ENCODE assay signal across 8 mouse cellular contexts in genomic region chr8:105714139-105714538, GRCm38 (mm10). TPM values are rescaled to one million over a fixed set of nuclear protein-coding genes. Genes with fewer than 3 reads are reported as not detected.
A peak's percentile ranks its signal among the peaks of the same experiment; 100 is the strongest.
DNase-seq lines count a peak whose midpoint lies in the region; ATAC-seq and TF ChIP-seq lines count a peak whose summit lies in the region.

No protein-coding gene starts in this region.

- H3K36me3 ChIP-seq in forebrain, embryonic 10.5 days (replicated peaks) = peaks cover 25% of the 10 kb centered on the region
- peaks cover 9% of the 10 kb centered on the region for H3K36me3 ChIP-seq in forebrain, embryonic 16.5 days (ENCODE audit: control insufficient read depth, insufficient read depth)
- H3K36me3 ChIP-seq in midbrain, embryonic 12.5 days = peaks cover 16% of the 10 kb centered on the region
- no peaks in the 10 kb centered on the region for H3K36me3 ChIP-seq in spleen, adult 2 months (ENCODE audit: control insufficient read depth, insufficient read depth, low read length)

- H3K27me3 ChIP-seq in forebrain, embryonic 10.5 days (ENCODE audit: poor library complexity, severe bottlenecking) = no peaks in the 10 kb centered on the region
- H3K27me3 ChIP-seq in forebrain, embryonic 16.5 days (replicated peaks; ENCODE audit: control insufficient read depth, insufficient read depth, low read length) = no peaks in the 10 kb centered on the region
- H3K27me3 ChIP-seq in cerebellum, adult 2 months (ENCODE audit: control insufficient read depth, insufficient read depth, low read length) = no peaks in the 10 kb centered on the region
- H3K27me3 ChIP-seq in midbrain, embryonic 12.5 days = no peaks in the 10 kb centered on the region
- no peaks in the 10 kb centered on the region for H3K27me3 ChIP-seq in spleen, adult 2 months (ENCODE audit: control insufficient read depth, insufficient read depth, low read length)

- no peaks in the 10 kb centered on the region for H3K4me1 ChIP-seq in forebrain, embryonic 10.5 days
- no peaks in the 10 kb centered on the region for H3K4me1 ChIP-seq in forebrain, embryonic 16.5 days (replicated peaks; ENCODE audit: control insufficient read depth, insufficient read depth, low read length)
- no peaks in the 10 kb centered on the region for H3K4me1 ChIP-seq in cerebellum, adult 2 months (ENCODE audit: control insufficient read depth, insufficient read depth, low read length)
- no peaks in the 10 kb centered on the region for H3K4me1 ChIP-seq in midbrain, embryonic 12.5 days
- no peaks in the 10 kb centered on the region for H3K4me1 ChIP-seq in spleen, adult 2 months (ENCODE audit: control insufficient read depth, insufficient read depth, insufficient read length)

- peak; percentile 90 for TF ChIP-seq CTCF in cerebellum, adult 2 months (IDR thresholded peaks at IDR 0.05; ENCODE audit: borderline replicate concordance, insufficient read depth, low read depth, low read length)
- TF ChIP-seq CTCF in left cerebral cortex, adult 2 months (IDR thresholded peaks at IDR 0.05) = peak; percentile 82
- peak; percentile 89; the same call in 1 of the 2 replicates for TF ChIP-seq CTCF in spleen, adult 2 months (IDR thresholded peaks at IDR 0.05; ENCODE audit: extremely low read depth, insufficient read depth, insufficient read length, insufficient replicate concordance)

- no peak overlapping the region for H3K27ac ChIP-seq in forebrain, embryonic 10.5 days
- H3K27ac ChIP-seq in forebrain, embryonic 16.5 days (ENCODE audit: low read length) = no peak overlapping the region
- H3K27ac ChIP-seq in cerebellum, adult 2 months (ENCODE audit: insufficient read depth, low read length) = no peak overlapping the region
- no peak overlapping the region for H3K27ac ChIP-seq in left cerebral cortex, adult 2 months
- H3K27ac ChIP-seq in midbrain, embryonic 12.5 days (replicated peaks) = no peak overlapping the region
- no peak overlapping the region for H3K27ac ChIP-seq in spleen, adult 2 months (ENCODE audit: insufficient read depth, low read length)

- 11% methylated on average over 3 of the region's 3 CpGs for WGBS in forebrain, embryonic 10.5 days
- 6% methylated on average over 3 of the region's 3 CpGs for WGBS in forebrain, embryonic 16.5 days
- 4% methylated on average over 3 of the region's 3 CpGs for WGBS in cerebellum, adult 2 months
- WGBS in midbrain, embryonic 12.5 days = 1% methylated on average over 3 of the region's 3 CpGs
- 4% methylated on average over 3 of the region's 3 CpGs for WGBS in spleen, adult 2 months

- H3K9me3 ChIP-seq in forebrain, embryonic 10.5 days = no peaks in the 10 kb centered on the region
- H3K9me3 ChIP-seq in forebrain, embryonic 16.5 days (ENCODE audit: control insufficient read depth, low read length) = no peaks in the 10 kb centered on the region
- no peaks in the 10 kb centered on the region for H3K9me3 ChIP-seq in midbrain, embryonic 12.5 days

- DNase-seq in forebrain, embryonic 10.5 days (ENCODE audit: extremely low spot score, low spot score) = peak; percentile 84
- peak; percentile 83 to 90 for DNase-seq in cerebellum, adult 2 months
- DNase-seq in hindlimb bud, embryonic 11.5 days (ENCODE audit: extremely low spot score, low read depth, low spot score) = peak; percentile 75
- DNase-seq in left cerebral cortex, adult 2 months (ENCODE audit: extremely low spot score in 1 of 2, low spot score in 2 of 2) = peak; percentile 73 to 81
- DNase-seq in spleen, adult 2 months (ENCODE audit: low read depth in 1 of 2, low spot score in 2 of 2) = peak; percentile 72 to 85

- no peak; the same call in 1 of the 2 replicates for ATAC-seq in forebrain, embryonic 16.5 days
- peak; percentile 76 for ATAC-seq in frontal cortex, adult (ENCODE audit: low TSS enrichment)
- ATAC-seq in midbrain, embryonic 12.5 days (ENCODE audit: low FRiP score, low read depth) = peak; percentile 36; the same call in 1 of the 2 replicates

- no peak overlapping the region for H3K9ac ChIP-seq in forebrain, embryonic 16.5 days (replicated peaks; ENCODE audit: low read depth, low read length)
- H3K9ac ChIP-seq in midbrain, embryonic 12.5 days (replicated peaks) = no peak overlapping the region

- intact Hi-C loops in left cerebral cortex, adult 2 months (cut with DNase I) = loop anchor here (1.0 to 5.0 kb wide), 5 partner anchors 63 to 308 kb away; partner anchors contain the start of gene Cenpt

- no peak overlapping the region for H3K4me2 ChIP-seq in forebrain, embryonic 16.5 days (ENCODE audit: low read length)
- H3K4me2 ChIP-seq in midbrain, embryonic 12.5 days (replicated peaks) = no peak overlapping the region

- TF ChIP-seq POLR2A in cerebellum, adult 2 months (IDR thresholded peaks at IDR 0.05; ENCODE audit: borderline replicate concordance, insufficient read depth, low read length) = no peak
- TF ChIP-seq POLR2A in spleen, adult 2 months (IDR thresholded peaks at IDR 0.05; ENCODE audit: low read depth, low read length) = no peak

- no peak overlapping the region for H3K4me3 ChIP-seq in forebrain, embryonic 10.5 days
- H3K4me3 ChIP-seq in forebrain, embryonic 16.5 days (replicated peaks; ENCODE audit: low read length) = no peak overlapping the region
- H3K4me3 ChIP-seq in cerebellum, adult 2 months (replicated peaks; ENCODE audit: insufficient read depth, low read depth, low read length) = no peak overlapping the region
- H3K4me3 ChIP-seq in left cerebral cortex, adult 2 months = no peak overlapping the region
- no peak overlapping the region for H3K4me3 ChIP-seq in midbrain, embryonic 12.5 days
- H3K4me3 ChIP-seq in spleen, adult 2 months (ENCODE audit: extremely low read depth, insufficient read depth, insufficient read length) = no peak overlapping the region

RNA-seq across cellular contexts. Expression of gene Enkd1, which starts 6.1 kb away (rescaled TPM):
- polyA plus RNA-seq in forebrain, embryonic 10.5 days (2016; fragmentation: Nextera tagmentation; extraction: Ambion mirVana) = 54.3 and 56.0 TPM in 2 replicates
- 16.3 and 19.6 TPM in 2 replicates for polyA plus RNA-seq in forebrain, embryonic 16.5 days (2015; fragmentation: Nextera tagmentation; extraction: Ambion mirVana)
- polyA plus RNA-seq in cerebellum, adult 2 months (2012; rRNA removed) = 15.3 and 17.4 TPM in 2 replicates
- 10 to 100 TPM in 1 of 2 experiments, 1 to 10 TPM in 1; 9.6 to 10.6 TPM for total RNA-seq in left cerebral cortex, adult 2 months (2021)
- 28.6 and 32.6 TPM in 2 replicates for polyA plus RNA-seq in midbrain, embryonic 12.5 days (2016; fragmentation: Nextera tagmentation; extraction: Ambion mirVana)
- polyA plus RNA-seq in spleen, adult 2 months (2012; rRNA removed) = 4.3 and 6.2 TPM in 2 replicates

RNA-seq across cellular contexts. Expression of gene 4933405L10Rik, which starts 6.7 kb away (rescaled TPM):
- 0.12 and 0.21 TPM in 2 replicates for polyA plus RNA-seq in forebrain, embryonic 10.5 days (2016; fragmentation: Nextera tagmentation; extraction: Ambion mirVana)
- 0.22 and 0.32 TPM in 2 replicates for polyA plus RNA-seq in forebrain, embryonic 16.5 days (2015; fragmentation: Nextera tagmentation; extraction: Ambion mirVana)
- 0.51 TPM in 2 replicates for polyA plus RNA-seq in cerebellum, adult 2 months (2012; rRNA removed)
- under 1 TPM in 1 of 2 experiments, not detected in 1; 0.29 TPM for total RNA-seq in left cerebral cortex, adult 2 months (2021)
- polyA plus RNA-seq in midbrain, embryonic 12.5 days (2016; fragmentation: Nextera tagmentation; extraction: Ambion mirVana) = 0.27 TPM in 1 of 2 replicates, not detected in the other
- polyA plus RNA-seq in spleen, adult 2 months (2012; rRNA removed) = not detected in 2 replicates

RNA-seq across cellular contexts. Expression of gene Pard6a, which starts 13.2 kb away (rescaled TPM):
- 22.7 and 22.8 TPM in 2 replicates for polyA plus RNA-seq in forebrain, embryonic 10.5 days (2016; fragmentation: Nextera tagmentation; extraction: Ambion mirVana)
- polyA plus RNA-seq in forebrain, embryonic 16.5 days (2015; fragmentation: Nextera tagmentation; extraction: Ambion mirVana) = 45.4 and 50.0 TPM in 2 replicates
- polyA plus RNA-seq in cerebellum, adult 2 months (2012; rRNA removed) = 128 and 137 TPM in 2 replicates
- total RNA-seq in left cerebral cortex, adult 2 months (2021) = 10 to 100 TPM; 43.0 to 47.2 TPM
- 31.7 and 32.7 TPM in 2 replicates for polyA plus RNA-seq in midbrain, embryonic 12.5 days (2016; fragmentation: Nextera tagmentation; extraction: Ambion mirVana)
- 8.7 and 12.1 TPM in 2 replicates for polyA plus RNA-seq in spleen, adult 2 months (2012; rRNA removed)

RNA-seq across cellular contexts. Expression of gene Acd, which starts 13.2 kb away (rescaled TPM):
- polyA plus RNA-seq in forebrain, embryonic 10.5 days (2016; fragmentation: Nextera tagmentation; extraction: Ambion mirVana) = 75.9 and 77.1 TPM in 2 replicates
- 105 and 106 TPM in 2 replicates for polyA plus RNA-seq in forebrain, embryonic 16.5 days (2015; fragmentation: Nextera tagmentation; extraction: Ambion mirVana)
- polyA plus RNA-seq in cerebellum, adult 2 months (2012; rRNA removed) = 56.3 and 56.8 TPM in 2 replicates
- total RNA-seq in left cerebral cortex, adult 2 months (2021) = 10 to 100 TPM; 51.7 to 56.6 TPM
- 82.8 and 89.5 TPM in 2 replicates for polyA plus RNA-seq in midbrain, embryonic 12.5 days (2016; fragmentation: Nextera tagmentation; extraction: Ambion mirVana)
- 47.3 and 62.1 TPM in 2 replicates for polyA plus RNA-seq in spleen, adult 2 months (2012; rRNA removed)

RNA-seq across cellular contexts. Expression of gene Carmil2, which starts 28.1 kb away (rescaled TPM):
- polyA plus RNA-seq in forebrain, embryonic 10.5 days (2016; fragmentation: Nextera tagmentation; extraction: Ambion mirVana) = 0.71 and 1.1 TPM in 2 replicates
- polyA plus RNA-seq in forebrain, embryonic 16.5 days (2015; fragmentation: Nextera tagmentation; extraction: Ambion mirVana) = 9.5 and 12.7 TPM in 2 replicates
- 69.8 and 72.1 TPM in 2 replicates for polyA plus RNA-seq in cerebellum, adult 2 months (2012; rRNA removed)
- 10 to 100 TPM; 60.4 to 65.0 TPM for total RNA-seq in left cerebral cortex, adult 2 months (2021)
- polyA plus RNA-seq in midbrain, embryonic 12.5 days (2016; fragmentation: Nextera tagmentation; extraction: Ambion mirVana) = 8.7 and 9.0 TPM in 2 replicates
- 62.1 and 72.2 TPM in 2 replicates for polyA plus RNA-seq in spleen, adult 2 months (2012; rRNA removed)
